Mouse (Mus musculus) thymus, adult 2 months (tissue): ENCODE data around the gene Ppcs. TPM values are rescaled to one million over a fixed set of nuclear protein-coding genes. Genes with fewer than 3 reads are reported as not detected.
A peak's percentile ranks its signal among the peaks of the same experiment; 100 is the strongest.

Experiments used
- DNase-seq: peaks from one replicate; pipeline ENCODE4 v3.0.0; 2021
- H3K27ac ChIP-seq: fragments of 200-500 bp; 2 replicates; pipeline ENCODE4 v1.5.1; 2012; ENCODE audit warnings: low read length, control low read depth; ENCODE audit not compliant: control insufficient read depth, insufficient read depth
- H3K27me3 ChIP-seq: fragments of 200-500 bp; 2 replicates; pipeline ENCODE4 v1.6.1; 2012; ENCODE audit warnings: mild to moderate bottlenecking, low read length, moderate library complexity, mixed read lengths; ENCODE audit not compliant: control insufficient read depth, insufficient read depth
- H3K36me3 ChIP-seq: fragments of 200-500 bp; 2 replicates; pipeline ENCODE4 v1.6.1; 2012; ENCODE audit warnings: mild to moderate bottlenecking, low read length, moderate library complexity; ENCODE audit not compliant: control insufficient read depth, insufficient read depth
- H3K4me1 ChIP-seq: fragments of 200-500 bp; replicated peaks from 2 replicates; pipeline ENCODE4 v1.6.1; 2012; ENCODE audit warnings: low read length; ENCODE audit not compliant: control insufficient read depth, insufficient read depth
- H3K4me3 ChIP-seq: fragments of 200-500 bp; 2 replicates; pipeline ENCODE4 v1.5.1; 2012; ENCODE audit warnings: mild to moderate bottlenecking, low read length, control low read depth, moderate library complexity; ENCODE audit not compliant: control insufficient read depth, insufficient read depth
- CTCF ChIP-seq: fragments of 200-500 bp; IDR thresholded peaks from 2 replicates; pipeline ENCODE4 v1.5.1; 2012; ENCODE audit warnings: mild to moderate bottlenecking, control low read depth, low read length, moderate library complexity, borderline replicate concordance; ENCODE audit not compliant: control insufficient read depth, poor library complexity, insufficient read depth; ENCODE audit errors: extremely low read depth
- POLR2A ChIP-seq: fragments of 200-500 bp; IDR thresholded peaks from 2 replicates; pipeline ENCODE4 v1.6.1; 2012; ENCODE audit warnings: mild to moderate bottlenecking, low read length, control low read depth, moderate library complexity; ENCODE audit not compliant: control insufficient read depth, poor library complexity, insufficient read depth; ENCODE audit errors: extremely low read depth
- WGBS: fragments of 180-500 bp; shearing (Covaris S2); methylation state at CpG from one replicate; pipeline ENCODE4 v1.1.7; 2018; 5-methylcytosine and 5-hydroxymethylcytosine counted together
- polyA plus RNA-seq: library from polyadenylated mRNA; depleted of rRNA; stranded (reverse); fragments of >200 nt; gene quantifications from 2 replicates; pipeline ENCODE4 v1.2.3, GENCODE M21; 2012

Gene Ppcs
- polyA plus RNA-seq, 1 experiment: 21.8 TPM

DNA sequence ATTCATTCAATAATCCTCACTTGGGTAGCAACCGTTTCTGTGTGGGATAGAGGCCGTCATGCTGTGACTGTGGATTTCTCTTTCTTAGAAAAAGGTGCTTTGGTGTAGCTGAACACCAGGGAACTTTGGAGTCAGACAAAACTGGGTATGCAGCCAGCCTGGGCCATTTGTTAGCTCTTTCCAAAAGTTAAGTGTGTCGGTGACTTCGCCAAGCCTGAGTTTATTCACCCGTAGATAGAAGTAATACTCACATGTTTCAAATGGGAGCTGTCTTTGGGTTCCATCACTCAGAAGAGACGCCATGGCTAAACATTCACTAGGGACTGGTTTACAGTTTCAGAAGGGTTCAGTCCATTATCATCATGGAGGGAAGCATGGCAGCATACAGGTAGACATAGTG, 25.0 kb upstream of the Ppcs start:
- no peaks in the 10 kb centered on the region for H3K27me3 ChIP-seq
- DNase-seq: no peak
- 97% methylated on average over 6 of the region's 6 CpGs for WGBS

DNA sequence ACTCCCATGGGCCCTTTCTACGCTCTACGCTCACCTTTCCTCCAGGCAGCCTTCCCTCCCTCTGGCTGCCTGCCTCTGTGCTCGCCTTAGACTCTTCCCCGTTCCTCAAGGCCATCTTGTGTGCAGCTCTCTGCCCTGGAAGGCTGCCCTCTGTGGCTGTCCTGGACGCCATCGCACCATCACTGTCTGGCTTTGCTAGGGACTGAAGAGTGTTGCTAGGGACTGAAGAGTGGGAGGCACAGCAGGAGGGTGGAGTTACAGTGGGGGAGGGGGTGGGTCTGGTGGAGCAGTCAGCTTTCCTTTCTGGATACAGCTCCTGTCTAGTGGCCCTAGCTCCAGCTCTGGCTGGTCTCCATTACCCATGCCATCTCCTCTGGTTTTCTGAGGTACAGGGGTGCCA, 20.3 kb upstream of the Ppcs start:
- no peaks in the 10 kb centered on the region for H3K36me3 ChIP-seq
- H3K4me1 ChIP-seq: no peaks in the 10 kb centered on the region
- no peak for DNase-seq
- TF ChIP-seq POLR2A (no peak), CTCF (no peak)
- H3K27ac ChIP-seq: no peak overlapping the region
- WGBS: 84% methylated on average over 6 of the region's 6 CpGs
- no peaks in the 10 kb centered on the region for H3K27me3 ChIP-seq
- no peak overlapping the region for H3K4me3 ChIP-seq

More for the DNA sequence above, 25.0 kb upstream of the Ppcs start:
- Histone ChIP-seq H3K36me3 (no peaks in the 10 kb centered on the region), H3K27ac (no peak overlapping the region), H3K4me3 (no peak overlapping the region), H3K4me1 (no peaks in the 10 kb centered on the region)
- TF ChIP-seq CTCF (no peak), POLR2A (no peak)

DNA sequence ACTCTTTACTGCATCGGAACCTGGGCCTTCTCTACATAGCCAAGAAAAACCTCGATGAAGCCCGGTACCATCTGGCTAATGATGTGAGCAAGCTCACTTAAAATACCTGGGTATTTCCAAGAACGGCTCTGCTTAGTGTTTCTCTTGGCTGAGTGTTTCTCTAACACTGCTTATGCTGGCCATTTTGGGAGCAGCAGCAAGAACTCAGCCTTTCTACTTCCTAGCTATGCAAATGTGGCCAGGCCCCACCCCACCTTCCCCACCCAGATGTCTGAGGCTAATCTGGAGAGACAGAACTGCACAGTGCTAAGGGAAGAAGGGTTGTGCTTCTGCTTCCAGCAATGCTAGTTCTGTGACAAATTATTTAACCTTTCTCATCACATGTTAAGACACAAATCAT, 19.6 kb upstream of the Ppcs start:
- TF ChIP-seq CTCF (no peak), POLR2A (no peak)
- no peak for DNase-seq
- Histone ChIP-seq H3K4me1 (no peaks in the 10 kb centered on the region), H3K4me3 (no peak overlapping the region), H3K27me3 (no peaks in the 10 kb centered on the region), H3K27ac (no peak overlapping the region), H3K36me3 (no peaks in the 10 kb centered on the region)
- WGBS: 92% methylated on average over 4 of the region's 4 CpGs

DNA sequence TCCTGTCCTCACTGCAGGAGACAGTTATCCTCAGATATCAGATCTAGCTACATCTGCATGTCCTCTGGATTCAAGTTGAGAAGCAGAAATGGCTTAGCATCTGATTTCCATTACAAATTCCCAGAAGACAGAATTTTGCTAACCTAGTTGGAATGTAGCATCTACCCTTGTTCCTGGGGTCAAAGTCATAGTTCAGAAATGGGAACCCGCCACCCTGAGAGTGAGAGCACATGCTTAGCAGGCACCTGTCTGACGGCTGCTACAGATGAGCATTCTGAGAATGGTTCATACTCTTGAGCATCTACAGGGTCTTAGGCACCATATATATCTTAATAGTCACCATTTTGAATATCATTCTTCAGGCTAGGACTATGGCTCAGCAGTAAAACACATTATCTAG, 15.7 kb upstream of the Ppcs start:
- no peak for TF ChIP-seq CTCF
- no peak for TF ChIP-seq POLR2A
- Histone ChIP-seq H3K4me3 (no peak overlapping the region), H3K27me3 (no peaks in the 10 kb centered on the region), H3K27ac (no peak overlapping the region), H3K4me1 (no peaks in the 10 kb centered on the region), H3K36me3 (no peaks in the 10 kb centered on the region)
- no peak for DNase-seq
- 99% methylated on average over 2 of the region's 2 CpGs for WGBS

DNA sequence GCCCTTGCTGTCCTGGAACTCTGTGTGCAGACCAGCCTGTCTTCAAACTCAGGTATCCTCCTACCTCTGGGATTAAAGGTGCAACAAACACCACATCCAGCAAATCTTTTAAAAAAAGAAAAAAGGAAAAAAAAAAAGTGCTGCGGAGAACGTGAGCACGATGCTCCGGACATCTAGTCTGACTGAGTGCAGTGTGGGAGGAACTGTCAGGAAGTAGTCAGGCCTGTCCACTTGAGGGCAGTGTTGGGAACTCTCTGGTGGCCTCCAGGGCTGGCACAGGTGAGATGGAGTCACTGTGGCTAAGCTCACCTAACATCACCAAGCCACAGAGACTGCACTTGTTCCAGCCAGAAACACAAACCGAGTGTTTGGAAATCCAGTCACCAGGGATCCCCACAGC, 8.5 kb upstream of the Ppcs start:
- 27% methylated on average over 5 of the region's 5 CpGs for WGBS
- no peak overlapping the region for H3K4me3 ChIP-seq
- H3K36me3 ChIP-seq: no peaks in the 10 kb centered on the region
- H3K27ac ChIP-seq: no peak overlapping the region
- DNase-seq: peak; percentile 67
- H3K4me1 ChIP-seq: peaks cover 3% of the 10 kb centered on the region
- H3K27me3 ChIP-seq: no peaks in the 10 kb centered on the region
- TF ChIP-seq POLR2A: no peak
- TF ChIP-seq CTCF: 0 out of 2 replicates have a peak, but pooled peaks have one; percentile 55

DNA sequence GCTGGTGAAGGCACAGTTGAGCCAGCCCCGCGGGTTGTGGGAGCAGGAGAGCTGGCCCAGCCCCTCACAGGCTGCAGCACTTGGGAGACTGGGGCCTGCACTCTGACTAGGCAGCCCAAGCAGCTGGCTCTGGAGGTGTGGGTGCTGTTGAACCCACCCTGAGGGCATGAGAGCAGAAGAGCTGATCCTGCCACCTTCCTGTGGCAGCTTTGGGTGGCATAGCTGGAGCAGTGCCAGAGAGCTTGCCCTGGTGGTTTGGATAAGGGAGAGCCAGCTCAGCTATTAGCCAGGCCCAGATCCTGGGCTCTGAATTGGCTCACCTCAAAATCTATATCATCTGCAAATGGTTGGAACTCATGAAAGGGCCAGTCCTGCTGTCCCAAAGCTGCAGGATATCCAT, 5.5 kb upstream of the Ppcs start:
- H3K4me1 ChIP-seq: peaks cover 6% of the 10 kb centered on the region
- no peaks in the 10 kb centered on the region for H3K36me3 ChIP-seq
- no peak overlapping the region for H3K4me3 ChIP-seq
- no peak for DNase-seq
- TF ChIP-seq CTCF (no peak), POLR2A (no peak)
- WGBS: 73% methylated on average over 2 of the region's 2 CpGs
- H3K27ac ChIP-seq: no peak overlapping the region
- H3K27me3 ChIP-seq: no peaks in the 10 kb centered on the region

DNA sequence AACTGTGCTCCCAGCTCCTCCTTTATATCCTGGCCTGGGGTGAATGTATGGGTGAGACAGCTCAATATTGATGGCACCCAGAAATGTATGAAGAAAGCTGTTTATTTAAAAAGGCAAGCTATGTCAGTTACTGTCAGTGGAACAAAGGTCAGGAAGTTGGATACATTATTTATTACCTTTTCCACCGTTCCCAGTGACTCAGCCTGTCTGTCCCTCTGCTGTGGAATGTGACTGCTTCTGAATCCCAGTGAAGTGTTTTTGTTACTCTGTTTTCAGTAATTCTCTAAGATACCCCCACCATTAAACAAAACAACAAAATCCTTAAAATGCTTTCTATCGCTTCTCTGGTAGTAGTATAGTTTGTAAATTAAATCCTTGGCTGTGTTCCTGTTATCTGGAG, 3.4 kb upstream of the Ppcs start:
- DNase-seq: no peak
- Histone ChIP-seq H3K4me1 (peaks cover 9% of the 10 kb centered on the region), H3K36me3 (no peaks in the 10 kb centered on the region), H3K27ac (no peak overlapping the region), H3K27me3 (no peaks in the 10 kb centered on the region), H3K4me3 (no peak overlapping the region)
- no peak for TF ChIP-seq CTCF
- TF ChIP-seq POLR2A: no peak
- 71% methylated on average over 2 of the region's 2 CpGs for WGBS

DNA sequence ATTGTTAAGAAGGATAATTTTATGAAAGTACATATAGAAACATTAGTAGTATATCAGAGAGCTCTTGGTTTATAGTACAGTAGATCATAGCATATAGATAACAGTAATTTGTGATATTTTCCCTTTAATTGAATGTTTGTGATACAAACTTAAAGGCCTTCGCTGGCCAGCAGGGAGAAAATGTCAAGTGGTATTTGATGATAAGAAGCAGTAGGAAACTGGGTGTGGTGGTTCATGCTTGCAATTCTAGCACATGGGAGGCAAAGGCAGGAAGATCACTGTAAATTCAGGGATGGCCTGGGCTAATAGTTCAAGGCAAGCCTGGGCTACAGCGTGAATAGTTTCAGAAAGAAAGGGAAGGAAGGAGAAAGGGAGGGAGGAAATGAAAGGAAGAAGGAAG, 2.9 kb upstream of the Ppcs start:
- 93% methylated on average over 2 of the region's 2 CpGs for WGBS
- DNase-seq: no peak
- Histone ChIP-seq H3K4me1 (peaks cover 9% of the 10 kb centered on the region), H3K36me3 (no peaks in the 10 kb centered on the region), H3K27ac (no peak overlapping the region), H3K27me3 (no peaks in the 10 kb centered on the region), H3K4me3 (no peak overlapping the region)
- TF ChIP-seq CTCF: no peak
- TF ChIP-seq POLR2A: no peak
